Mouse (Mus musculus) lung, postnatal 36 days (tissue): ENCODE measurements at regions not wholly inside any gene's neighbourhood (a gene's known extent, or its start where the extent isn't known, plus 50 kb on each side); places are given as distances from the start of the nearest gene placed in this dataset.

ENCODE experiments used
- DNase-seq: peaks from one replicate; pipeline ENCODE4 v3.0.0; 2022; ENCODE audit warnings: mixed read lengths

- DNase-seq = peak; percentile 29
Measured at GRCm38 (mm10) chr3:157699961-157700360, 133.3 kb downstream of the Ptger3 start.

- DNase-seq = no peak
Measured at GRCm38 (mm10) chr3:157698529-157698928, 131.8 kb downstream of the Ptger3 start.

DNA sequence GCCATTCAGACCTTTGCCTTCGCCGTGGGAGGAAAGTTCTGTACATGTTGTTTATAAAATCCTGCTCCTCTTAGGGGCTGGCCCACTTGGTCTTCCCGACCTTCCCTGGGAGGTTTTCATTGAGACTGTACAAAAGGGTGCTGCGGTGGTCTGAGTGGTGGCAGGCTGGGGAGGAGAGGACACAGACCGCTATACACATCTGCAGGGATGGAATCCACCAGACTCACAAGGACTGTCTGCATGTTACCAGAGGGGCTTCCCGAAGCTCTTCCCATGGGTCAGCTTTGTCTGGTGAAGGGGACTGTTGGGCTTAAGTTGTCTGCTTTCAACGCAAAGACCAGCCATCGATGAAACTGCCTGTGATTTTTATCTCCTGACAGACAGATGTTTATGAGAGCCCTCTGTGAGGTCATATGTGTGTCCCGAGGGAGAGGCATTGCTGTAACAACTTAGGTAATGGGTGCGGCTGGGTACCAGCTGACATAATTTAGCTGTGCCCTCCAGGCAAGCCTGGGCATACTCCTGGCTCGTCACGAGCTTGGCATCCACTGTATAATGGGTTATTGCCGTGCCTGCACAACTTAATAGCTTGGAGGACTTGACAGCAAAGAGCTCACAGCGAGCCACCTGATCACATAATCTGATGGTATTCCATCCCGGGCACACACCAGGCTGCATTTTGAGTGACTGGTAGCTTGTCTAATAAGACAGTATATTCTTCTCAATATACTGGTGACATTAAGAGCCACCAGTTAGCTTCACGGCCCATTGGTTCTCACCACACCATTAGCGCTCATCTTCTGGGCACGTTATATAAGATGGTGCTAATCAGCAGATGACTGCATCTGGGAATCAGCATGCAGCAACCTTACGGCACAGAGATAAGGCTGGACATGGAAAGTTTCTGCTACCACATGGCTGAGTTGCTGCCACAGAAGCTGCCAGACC, 128.7 kb downstream of the Ptger3 start:
- no peak for DNase-seq
